Mouse (Mus musculus): ENCODE results near the gene Vapa.
"Not testable (repeated sequence)": the region's sequence is repeated elsewhere in the genome, so short reads cannot be mapped to it uniquely, and the experiment has no call there.

Gene Vapa

GRCm38 (mm10) chr17:65613463-65614412 is at the start of gene Vapa:
TSS of gene Vapa (minus strand) at chr17:65613555.
- DNase-seq, result peak; percentile 97

- no peak for DNase-seq
Measured at GRCm38 (mm10) chr17:65662662-65663061, 49.3 kb upstream of the Vapa start.

GRCm38 (mm10) chr17:65658416-65658815 is 45.1 kb upstream of the Vapa start:
- no peak for DNase-seq

GRCm38 (mm10) chr17:65657958-65658357 is 44.6 kb upstream of the Vapa start:
- no peak for DNase-seq

- no peak for DNase-seq
Measured at GRCm38 (mm10) chr17:65656731-65657130, 43.4 kb upstream of the Vapa start.

- no peak for DNase-seq
Measured at GRCm38 (mm10) chr17:65656076-65656475, 42.7 kb upstream of the Vapa start.

GRCm38 (mm10) chr17:65655608-65656007 is 42.3 kb upstream of the Vapa start:
- DNase-seq, result no peak

- no peak for DNase-seq
Measured at GRCm38 (mm10) chr17:65650598-65650997, 37.2 kb upstream of the Vapa start.

GRCm38 (mm10) chr17:65649175-65649493 is 35.8 kb upstream of the Vapa start:
- no peak for DNase-seq

GRCm38 (mm10) chr17:65648371-65649174 is 35.2 kb upstream of the Vapa start:
- no peak for DNase-seq

GRCm38 (mm10) chr17:65647961-65648360 is 34.6 kb upstream of the Vapa start:
- no peak for DNase-seq

- DNase-seq, result no peak
Measured at GRCm38 (mm10) chr17:65647226-65647625, 33.9 kb upstream of the Vapa start.

GRCm38 (mm10) chr17:65643579-65643978 is 30.2 kb upstream of the Vapa start:
- no peak for DNase-seq

GRCm38 (mm10) chr17:65643051-65643521 is 29.7 kb upstream of the Vapa start:
- peak; percentile 80 for DNase-seq

- no peak for DNase-seq
Measured at GRCm38 (mm10) chr17:65642578-65642991, 29.2 kb upstream of the Vapa start.

- no peak for DNase-seq
Measured at GRCm38 (mm10) chr17:65641734-65642218, 28.4 kb upstream of the Vapa start, which contains the start of gene Txndc2. TSS of gene Txndc2 (minus strand) at chr17:65642168.

GRCm38 (mm10) chr17:65639144-65639543 is 25.8 kb upstream of the Vapa start:
- no peak for DNase-seq

GRCm38 (mm10) chr17:65635715-65636360 is 22.5 kb upstream of the Vapa start:
- no peak for DNase-seq

GRCm38 (mm10) chr17:65629943-65630342 is 16.6 kb upstream of the Vapa start:
- no peak for DNase-seq

GRCm38 (mm10) chr17:65628823-65629532 is 15.6 kb upstream of the Vapa start:
- DNase-seq, result not testable (repeated sequence)

GRCm38 (mm10) chr17:65626301-65626700 is 12.9 kb upstream of the Vapa start:
- no peak for DNase-seq

GRCm38 (mm10) chr17:65625563-65625962 is 12.2 kb upstream of the Vapa start:
- no peak for DNase-seq

All from layer of hippocampus, adult 9-11 months (tissue).